In the genomic region with DNA sequence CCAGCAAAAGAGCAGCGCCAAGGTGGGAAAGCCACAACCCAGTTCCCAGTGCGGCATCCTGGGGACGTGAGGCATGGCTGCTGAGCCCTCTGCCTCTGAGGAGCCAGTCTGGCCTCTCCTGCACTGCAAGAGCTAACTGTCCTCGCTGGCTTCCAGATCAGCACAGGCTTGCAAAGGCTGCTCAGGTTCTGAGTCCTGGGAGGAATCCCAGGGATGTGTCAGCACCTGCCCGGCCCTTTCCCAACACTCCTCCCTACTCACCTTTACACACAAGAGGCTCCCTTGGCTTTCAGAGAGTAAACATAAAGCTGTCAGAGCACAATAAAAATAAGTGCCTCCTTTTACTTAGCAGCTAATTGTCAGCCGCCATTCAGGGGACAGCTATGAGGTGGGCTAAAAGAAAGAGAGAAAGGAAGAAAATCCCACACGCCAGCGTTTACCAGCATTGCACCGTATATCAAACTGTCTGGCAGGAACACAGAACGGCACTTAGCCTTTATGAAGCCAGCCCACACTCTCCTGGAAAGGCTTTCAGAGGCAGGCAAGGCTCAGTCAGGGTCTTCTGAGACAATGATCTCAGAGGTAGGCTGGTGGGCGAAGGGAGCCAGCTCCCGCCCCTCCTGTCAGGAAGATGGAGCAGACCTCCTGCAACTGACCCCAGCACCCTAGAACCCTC, we compare ENCODE assay signal across 21 mouse cellular contexts. TPM values are rescaled to one million over a fixed set of nuclear protein-coding genes. Genes with fewer than 3 reads are reported as not detected.
DNase-seq lines count a peak whose midpoint lies in the region; ATAC-seq and TF ChIP-seq lines count a peak whose summit lies in the region.
"Had no signal": no experiment of that assay in that cellular context is flagged by ENCODE, and none has a peak within 500 bp of the region (broad histone marks: within the 10 kb centered on the region; RNA-seq: fewer than 3 reads in every experiment).

No protein-coding gene starts in this region.

- peak overlapping the region; percentile 28; the same call in 1 of the 2 replicates for H3K9ac ChIP-seq in hindbrain, embryonic 16.5 days (ENCODE audit: low read depth, low read length)
- H3K9ac ChIP-seq in hindbrain, embryonic 12.5 days = no peak overlapping the region
- no peak overlapping the region for H3K9ac ChIP-seq in limb, embryonic 15.5 days
- H3K9ac ChIP-seq in stomach, postnatal 0 days (ENCODE audit: low read length) = no peak overlapping the region
- H3K9ac ChIP-seq: hindbrain, embryonic 14.5 days; liver, embryonic 15.5 days had no signal

- whole genome bisulfite sequencing in hindbrain, embryonic 16.5 days = 59% methylated on average over 12 of the region's 12 CpGs
- WGBS in hindbrain, embryonic 12.5 days = 54% methylated on average over 12 of the region's 12 CpGs
- 37% methylated on average over 12 of the region's 12 CpGs for WGBS in limb, embryonic 15.5 days
- 49% methylated on average over 12 of the region's 12 CpGs for WGBS in stomach, postnatal 0 days

- no peak overlapping the region for H3K27ac ChIP-seq in hindbrain, embryonic 16.5 days (ENCODE audit: low read depth, low read length)
- H3K27ac ChIP-seq in hindbrain, embryonic 12.5 days = no peak overlapping the region
- H3K27ac ChIP-seq in limb, embryonic 15.5 days = peak overlapping the region; percentile 65
- H3K27ac ChIP-seq in stomach, postnatal 0 days (replicated peaks) = peak overlapping the region; percentile 80
- H3K27ac ChIP-seq: heart, adult 2 months; hindbrain, embryonic 14.5 days; liver, embryonic 15.5 days had no signal

- no peaks in the 10 kb centered on the region for H3K9me3 ChIP-seq in hindbrain, embryonic 16.5 days (ENCODE audit: control insufficient read depth, low read length)
- no peaks in the 10 kb centered on the region for H3K9me3 ChIP-seq in hindbrain, embryonic 12.5 days (replicated peaks)
- no peaks in the 10 kb centered on the region for H3K9me3 ChIP-seq in limb, embryonic 15.5 days
- no peaks in the 10 kb centered on the region for H3K9me3 ChIP-seq in stomach, postnatal 0 days (ENCODE audit: control insufficient read depth, low read length)
- H3K9me3 ChIP-seq: liver, embryonic 15.5 days had no signal

- H3K36me3 ChIP-seq in hindbrain, embryonic 16.5 days (ENCODE audit: control insufficient read depth, insufficient read depth, low read length) = no peaks in the 10 kb centered on the region
- no peaks in the 10 kb centered on the region for H3K36me3 ChIP-seq in hindbrain, embryonic 12.5 days
- H3K36me3 ChIP-seq in limb, embryonic 15.5 days = no peaks in the 10 kb centered on the region
- H3K36me3 ChIP-seq in stomach, postnatal 0 days (ENCODE audit: control insufficient read depth, insufficient read depth, low read length) = no peaks in the 10 kb centered on the region
- H3K36me3 ChIP-seq: liver, embryonic 15.5 days had no signal

- no peaks in the 10 kb centered on the region for H3K27me3 ChIP-seq in hindbrain, embryonic 16.5 days (replicated peaks; ENCODE audit: control insufficient read depth, insufficient read depth, low read length)
- H3K27me3 ChIP-seq in hindbrain, embryonic 12.5 days = no peaks in the 10 kb centered on the region
- no peaks in the 10 kb centered on the region for H3K27me3 ChIP-seq in limb, embryonic 15.5 days
- no peaks in the 10 kb centered on the region for H3K27me3 ChIP-seq in stomach, postnatal 0 days (ENCODE audit: control insufficient read depth, insufficient read depth, low read length)

- no peak for TF ChIP-seq CTCF in stomach, postnatal 0 days (IDR thresholded peaks at IDR 0.05; ENCODE audit: low read depth)

- no peak for TF ChIP-seq EP300 in stomach, postnatal 0 days (optimal IDR thresholded peaks at IDR 0.05)

- H3K4me3 ChIP-seq in hindbrain, embryonic 16.5 days (ENCODE audit: low read length) = no peak overlapping the region
- no peak overlapping the region for H3K4me3 ChIP-seq in hindbrain, embryonic 12.5 days
- H3K4me3 ChIP-seq in limb, embryonic 15.5 days = peak overlapping the region; percentile 17
- H3K4me3 ChIP-seq in stomach, postnatal 0 days (ENCODE audit: low read depth, low read length) = peak overlapping the region; percentile 21; the same call in 1 of the 2 replicates
- H3K4me3 ChIP-seq: erythroblast, embryonic 14.5 days; heart, adult 2 months; liver, embryonic 15.5 days had no signal

- DNase-seq in urinary bladder, postnatal 14 days (ENCODE audit: low spot score) = peak; percentile 67
- DNase-seq in urinary bladder, postnatal 25 days (ENCODE audit: low spot score) = no peak
- DNase-seq in stomach, postnatal 0 days (ENCODE audit: low spot score) = no peak
- DNase-seq in cerebellum, adult 18-20 months = no peak
- DNase-seq: adrenal gland, adult 2 months; heart, adult 2 months; heart, postnatal 10 days; kidney, postnatal 14 days; lung, postnatal 36 days had no signal

- peaks cover 2% of the 10 kb centered on the region; the same call in 1 of the 2 replicates for H3K4me1 ChIP-seq in hindbrain, embryonic 16.5 days (ENCODE audit: control insufficient read depth, insufficient read depth, low read depth, low read length)
- H3K4me1 ChIP-seq in hindbrain, embryonic 12.5 days = peaks cover 7% of the 10 kb centered on the region; the same call in 1 of the 2 replicates
- H3K4me1 ChIP-seq in limb, embryonic 15.5 days = peaks cover 18% of the 10 kb centered on the region
- no peaks in the 10 kb centered on the region for H3K4me1 ChIP-seq in stomach, postnatal 0 days (replicated peaks; ENCODE audit: control insufficient read depth, insufficient read depth)
- H3K4me1 ChIP-seq: liver, embryonic 15.5 days had no signal

- H3K4me2 ChIP-seq in hindbrain, embryonic 16.5 days (ENCODE audit: low read length) = no peak overlapping the region
- no peak overlapping the region for H3K4me2 ChIP-seq in hindbrain, embryonic 12.5 days (replicated peaks)
- 0 out of 2 replicates have a peak overlapping the region, but pooled peaks have one; percentile 12 for H3K4me2 ChIP-seq in limb, embryonic 15.5 days
- H3K4me2 ChIP-seq in stomach, postnatal 0 days (replicated peaks; ENCODE audit: low read depth) = peak overlapping the region; percentile 31; the same call in 1 of the 2 replicates
- H3K4me2 ChIP-seq: hindbrain, embryonic 14.5 days; liver, embryonic 15.5 days had no signal

- ATAC-seq in hindbrain, embryonic 16.5 days = no peak
- ATAC-seq in hindbrain, embryonic 12.5 days (ENCODE audit: low FRiP score) = no peak
- no peak for ATAC-seq in limb, embryonic 15.5 days (ENCODE audit: insufficient number of reproducible peaks, low FRiP score, low TSS enrichment, low read depth)
- peak; percentile 24; the same call in 1 of the 2 replicates for ATAC-seq in stomach, postnatal 0 days (ENCODE audit: low FRiP score, low TSS enrichment)
- no peak for ATAC-seq in activated CD4-positive, CD25-positive, alpha-beta regulatory T cell, adult 4 months
- ATAC-seq: intestine, postnatal 0 days; midbrain, embryonic 16.5 days had no signal

RNA-seq across cellular contexts. Expression of gene Arhgap25, which starts 49.7 kb away (rescaled TPM):
- 2.1 and 2.2 TPM in 2 replicates for polyA plus RNA-seq in hindbrain, embryonic 16.5 days (2015; fragmentation: Nextera tagmentation; extraction: Ambion mirVana)
- 2.3 and 2.8 TPM in 2 replicates for polyA plus RNA-seq in hindbrain, embryonic 12.5 days (2016; fragmentation: Nextera tagmentation; extraction: Ambion mirVana)
- 7.6 and 8.4 TPM in 2 replicates for polyA plus RNA-seq in limb, embryonic 15.5 days (2015; fragmentation: Nextera tagmentation; extraction: Ambion mirVana)
- 3.6 and 3.7 TPM in 2 replicates for polyA plus RNA-seq in stomach, postnatal 0 days (2015; fragmentation: Nextera tagmentation; extraction: Ambion mirVana)
- 10 to 100 TPM; 76.6 to 80.0 TPM for polyA plus RNA-seq in activated CD4-positive, CD25-positive, alpha-beta regulatory T cell, adult 4 months (2017; shearing (Covaris generic))
- polyA plus RNA-seq: C2C12; erythroblast, embryonic 14.5 days had no signal

RNA-seq across cellular contexts. Expression of gene Bmp10, which starts 54.6 kb away (rescaled TPM):
- not detected in 2 replicates for polyA plus RNA-seq in hindbrain, embryonic 16.5 days (2015; fragmentation: Nextera tagmentation; extraction: Ambion mirVana)
- polyA plus RNA-seq in hindbrain, embryonic 12.5 days (2016; fragmentation: Nextera tagmentation; extraction: Ambion mirVana) = not detected in 2 replicates
- not detected in 2 replicates for polyA plus RNA-seq in limb, embryonic 15.5 days (2015; fragmentation: Nextera tagmentation; extraction: Ambion mirVana)
- not detected in 2 replicates for polyA plus RNA-seq in stomach, postnatal 0 days (2015; fragmentation: Nextera tagmentation; extraction: Ambion mirVana)
- polyA plus RNA-seq in activated CD4-positive, CD25-positive, alpha-beta regulatory T cell, adult 4 months (2017; shearing (Covaris generic)) = not detected
- polyA plus RNA-seq: adrenal gland, adult 2 months; brain, embryonic 14.5 days; C2C12; cortical plate, adult 2 months; erythroblast, embryonic 14.5 days; hindbrain, embryonic 14.5 days; intestine, postnatal 0 days; midbrain, embryonic 16.5 days had no signal

Comparison
In these comparisons a context has a peak if more than half of its experiments do, and no peak if none do; other contexts are left out.
1. H3K27ac ChIP-seq: peak in limb, embryonic 15.5 days (single experiment) and stomach, postnatal 0 days (single experiment); none in hindbrain, embryonic 16.5 days (single experiment) and hindbrain, embryonic 12.5 days (single experiment).
2. H3K4me2 ChIP-seq: peak in limb, embryonic 15.5 days (single experiment) and stomach, postnatal 0 days (single experiment); none in hindbrain, embryonic 16.5 days (single experiment) and hindbrain, embryonic 12.5 days (single experiment).
3. H3K4me3 ChIP-seq: peak in limb, embryonic 15.5 days (single experiment) and stomach, postnatal 0 days (single experiment); none in hindbrain, embryonic 16.5 days (single experiment) and hindbrain, embryonic 12.5 days (single experiment).